Mouse (Mus musculus): ENCODE results near the gene Aebp1. TPM values are rescaled to one million over a fixed set of nuclear protein-coding genes. Genes with fewer than 3 reads are reported as not detected.

Gene Aebp1
- polyA plus RNA-seq, 1 experiment from 2014 or later, result 30.7 TPM

- Histone ChIP-seq H3K27ac (ENCODE audit: low read depth, low read length) (no peak overlapping the region), H3K4me1 (ENCODE audit: control insufficient read depth, insufficient read depth, low read length) (peaks cover 14% of the 10 kb centered on the region; the same call in 1 of the 2 replicates), H3K4me2 (replicated peaks; ENCODE audit: low read depth, low read length) (no peak overlapping the region), H3K9ac (ENCODE audit: low read depth, low read length) (no peak overlapping the region), H3K36me3 (ENCODE audit: control insufficient read depth, insufficient read depth, low read length) (no peaks in the 10 kb centered on the region), H3K4me3 (ENCODE audit: low read length) (no peak overlapping the region), H3K9me3 (ENCODE audit: control insufficient read depth, low read length) (no peaks in the 10 kb centered on the region), H3K27me3 (ENCODE audit: control insufficient read depth, insufficient read depth, low read length) (0 out of 2 replicates have a peak, but pooled peaks cover 10% of the 10 kb centered on the region)
- 93% methylated on average over 6 of the region's 6 CpGs for WGBS
- no peak for ATAC-seq (ENCODE audit: low FRiP score, low TSS enrichment)
Observed at GRCm38 (mm10) chr11:5904871-5905270, 43.1 kb downstream of the Aebp1 start.

- Histone ChIP-seq H3K9me3 (ENCODE audit: control insufficient read depth, low read length) (no peaks in the 10 kb centered on the region), H3K36me3 (ENCODE audit: control insufficient read depth, insufficient read depth, low read length) (no peaks in the 10 kb centered on the region), H3K27ac (ENCODE audit: low read depth, low read length) (no peak overlapping the region), H3K27me3 (ENCODE audit: control insufficient read depth, insufficient read depth, low read length) (0 out of 2 replicates have a peak, but pooled peaks cover 7% of the 10 kb centered on the region), H3K4me2 (replicated peaks; ENCODE audit: low read depth, low read length) (no peak overlapping the region), H3K4me1 (ENCODE audit: control insufficient read depth, insufficient read depth, low read length) (peaks cover 14% of the 10 kb centered on the region; the same call in 1 of the 2 replicates), H3K9ac (ENCODE audit: low read depth, low read length) (no peak overlapping the region), H3K4me3 (ENCODE audit: low read length) (no peak overlapping the region)
- ATAC-seq (ENCODE audit: low FRiP score, low TSS enrichment), result no peak
- WGBS, result 88% methylated on average over 10 of the region's 10 CpGs
Observed at GRCm38 (mm10) chr11:5905778-5906518, 44.2 kb downstream of the Aebp1 start.

- Histone ChIP-seq H3K9ac (ENCODE audit: low read depth, low read length) (no peak overlapping the region), H3K4me2 (replicated peaks; ENCODE audit: low read depth, low read length) (no peak overlapping the region), H3K4me3 (ENCODE audit: low read length) (no peak overlapping the region), H3K27me3 (ENCODE audit: control insufficient read depth, insufficient read depth, low read length) (0 out of 2 replicates have a peak, but pooled peaks cover 3% of the 10 kb centered on the region), H3K27ac (ENCODE audit: low read depth, low read length) (no peak overlapping the region), H3K9me3 (ENCODE audit: control insufficient read depth, low read length) (no peaks in the 10 kb centered on the region), H3K36me3 (ENCODE audit: control insufficient read depth, insufficient read depth, low read length) (no peaks in the 10 kb centered on the region), H3K4me1 (ENCODE audit: control insufficient read depth, insufficient read depth, low read length) (0 out of 2 replicates have a peak, but pooled peaks cover 5% of the 10 kb centered on the region)
- 46% methylated on average over 5 of the region's 5 CpGs for WGBS
- no peak for ATAC-seq (ENCODE audit: low FRiP score, low TSS enrichment)
Observed at GRCm38 (mm10) chr11:5907096-5907495, 45.3 kb downstream of the Aebp1 start.

GRCm38 (mm10) chr11:5908642-5909041 is 46.9 kb downstream of the Aebp1 start:
- H3K4me2 ChIP-seq (replicated peaks; ENCODE audit: low read depth, low read length), result no peak overlapping the region
- no peak overlapping the region for H3K9ac ChIP-seq (ENCODE audit: low read depth, low read length)
- no peak overlapping the region for H3K4me3 ChIP-seq (ENCODE audit: low read length)
- H3K9me3 ChIP-seq (ENCODE audit: control insufficient read depth, low read length), result no peaks in the 10 kb centered on the region
- ATAC-seq (ENCODE audit: low FRiP score, low TSS enrichment), result no peak
- H3K36me3 ChIP-seq (ENCODE audit: control insufficient read depth, insufficient read depth, low read length), result no peaks in the 10 kb centered on the region
- H3K27me3 ChIP-seq (ENCODE audit: control insufficient read depth, insufficient read depth, low read length), result no peaks in the 10 kb centered on the region
- 76% methylated on average over 4 of the region's 4 CpGs for WGBS
- no peak overlapping the region for H3K27ac ChIP-seq (ENCODE audit: low read depth, low read length)
- H3K4me1 ChIP-seq (ENCODE audit: control insufficient read depth, insufficient read depth, low read length), result no peaks in the 10 kb centered on the region

- Histone ChIP-seq H3K9ac (ENCODE audit: low read depth, low read length) (no peak overlapping the region), H3K9me3 (ENCODE audit: control insufficient read depth, low read length) (no peaks in the 10 kb centered on the region), H3K4me2 (replicated peaks; ENCODE audit: low read depth, low read length) (no peak overlapping the region), H3K27ac (ENCODE audit: low read depth, low read length) (no peak overlapping the region), H3K4me1 (ENCODE audit: control insufficient read depth, insufficient read depth, low read length) (no peaks in the 10 kb centered on the region), H3K4me3 (ENCODE audit: low read length) (no peak overlapping the region), H3K27me3 (ENCODE audit: control insufficient read depth, insufficient read depth, low read length) (no peaks in the 10 kb centered on the region), H3K36me3 (ENCODE audit: control insufficient read depth, insufficient read depth, low read length) (no peaks in the 10 kb centered on the region)
- ATAC-seq (ENCODE audit: low FRiP score, low TSS enrichment), result peak; percentile 67; the same call in 1 of the 2 replicates
- 25% methylated on average over 5 of the region's 5 CpGs for WGBS
Observed at GRCm38 (mm10) chr11:5912635-5913034, 50.9 kb downstream of the Aebp1 start.

GRCm38 (mm10) chr11:5913256-5913655 is 51.5 kb downstream of the Aebp1 start:
- Histone ChIP-seq H3K4me3 (ENCODE audit: low read length) (no peak overlapping the region), H3K4me2 (replicated peaks; ENCODE audit: low read depth, low read length) (no peak overlapping the region), H3K9me3 (ENCODE audit: control insufficient read depth, low read length) (no peaks in the 10 kb centered on the region), H3K9ac (ENCODE audit: low read depth, low read length) (no peak overlapping the region), H3K27me3 (ENCODE audit: control insufficient read depth, insufficient read depth, low read length) (no peaks in the 10 kb centered on the region), H3K4me1 (ENCODE audit: control insufficient read depth, insufficient read depth, low read length) (no peaks in the 10 kb centered on the region), H3K36me3 (ENCODE audit: control insufficient read depth, insufficient read depth, low read length) (no peaks in the 10 kb centered on the region), H3K27ac (ENCODE audit: low read depth, low read length) (no peak overlapping the region)
- 71% methylated on average over 8 of the region's 8 CpGs for WGBS
- ATAC-seq (ENCODE audit: low FRiP score, low TSS enrichment), result no peak

- no peak overlapping the region for H3K4me2 ChIP-seq (replicated peaks; ENCODE audit: low read depth, low read length)
- H3K27me3 ChIP-seq (ENCODE audit: control insufficient read depth, insufficient read depth, low read length), result no peaks in the 10 kb centered on the region
- H3K4me1 ChIP-seq (ENCODE audit: control insufficient read depth, insufficient read depth, low read length), result no peaks in the 10 kb centered on the region
- no peak overlapping the region for H3K4me3 ChIP-seq (ENCODE audit: low read length)
- H3K9ac ChIP-seq (ENCODE audit: low read depth, low read length), result no peak overlapping the region
- H3K36me3 ChIP-seq (ENCODE audit: control insufficient read depth, insufficient read depth, low read length), result no peaks in the 10 kb centered on the region
- no peaks in the 10 kb centered on the region for H3K9me3 ChIP-seq (ENCODE audit: control insufficient read depth, low read length)
- H3K27ac ChIP-seq (ENCODE audit: low read depth, low read length), result no peak overlapping the region
- no peak for ATAC-seq (ENCODE audit: low FRiP score, low TSS enrichment)
- WGBS, result 80% methylated on average over 4 of the region's 4 CpGs
Observed at GRCm38 (mm10) chr11:5913936-5914335, 52.2 kb downstream of the Aebp1 start.

GRCm38 (mm10) chr11:5914940-5915339 is 53.2 kb downstream of the Aebp1 start:
- 57% methylated on average over 5 of the region's 5 CpGs for WGBS
- Histone ChIP-seq H3K4me3 (ENCODE audit: low read length) (no peak overlapping the region), H3K4me2 (replicated peaks; ENCODE audit: low read depth, low read length) (no peak overlapping the region), H3K27me3 (ENCODE audit: control insufficient read depth, insufficient read depth, low read length) (no peaks in the 10 kb centered on the region), H3K4me1 (ENCODE audit: control insufficient read depth, insufficient read depth, low read length) (no peaks in the 10 kb centered on the region), H3K9me3 (ENCODE audit: control insufficient read depth, low read length) (no peaks in the 10 kb centered on the region), H3K27ac (ENCODE audit: low read depth, low read length) (no peak overlapping the region), H3K36me3 (ENCODE audit: control insufficient read depth, insufficient read depth, low read length) (no peaks in the 10 kb centered on the region), H3K9ac (ENCODE audit: low read depth, low read length) (no peak overlapping the region)
- no peak for ATAC-seq (ENCODE audit: low FRiP score, low TSS enrichment)

- 70% methylated on average over 5 of the region's 5 CpGs for WGBS
- ATAC-seq (ENCODE audit: low FRiP score, low TSS enrichment), result no peak
- no peaks in the 10 kb centered on the region for H3K36me3 ChIP-seq (ENCODE audit: control insufficient read depth, insufficient read depth, low read length)
Observed at GRCm38 (mm10) chr11:5915429-5916177, 53.9 kb downstream of the Aebp1 start.

More at GRCm38 (mm10) chr11:5915429-5916177, 53.9 kb downstream of the Aebp1 start:
- Histone ChIP-seq H3K4me3 (ENCODE audit: low read length) (no peak overlapping the region), H3K4me2 (replicated peaks; ENCODE audit: low read depth, low read length) (no peak overlapping the region), H3K27me3 (ENCODE audit: control insufficient read depth, insufficient read depth, low read length) (no peaks in the 10 kb centered on the region), H3K9ac (ENCODE audit: low read depth, low read length) (no peak overlapping the region), H3K4me1 (ENCODE audit: control insufficient read depth, insufficient read depth, low read length) (no peaks in the 10 kb centered on the region), H3K27ac (ENCODE audit: low read depth, low read length) (no peak overlapping the region), H3K9me3 (ENCODE audit: control insufficient read depth, low read length) (no peaks in the 10 kb centered on the region)
